Mouse (Mus musculus) CH12F3 (cell line): Measurements from ENCODE around the gene Cnfn.
"Not testable (repeated sequence)": the region's sequence is repeated elsewhere in the genome, so short reads cannot be mapped to it uniquely, and the experiment has no call there.

Experiments
- in situ Hi-C: fragments of 300-500 bp; cut with MboI; formaldehyde crosslinking; loops from 2 replicates; pipeline ENCODE4 v1.14.3; 2020; ENCODE audit warnings: low sequenced_read_pairs

Gene Cnfn

GRCm38 (mm10) chr7:25369058-25369749, at the start of gene Cnfn:
TSS of gene Cnfn (minus strand) at chr7:25369724.
- in situ Hi-C loops = no loop called here

GRCm38 (mm10) chr7:25417597-25417996, 48.1 kb upstream of the Cnfn start:
- in situ Hi-C loops = no loop called here

GRCm38 (mm10) chr7:25412833-25413441, 43.4 kb upstream of the Cnfn start, which contains the start of gene Cxcl17:
TSS of gene Cxcl17 (minus strand) at chr7:25412886.
- in situ Hi-C loops = no loop called here

GRCm38 (mm10) chr7:25411861-25412260, 42.3 kb upstream of the Cnfn start:
- in situ Hi-C loops = no loop called here

- in situ Hi-C loops = no loop called here
These were observed 41.6 kb upstream of the Cnfn start for GRCm38 (mm10) chr7:25410969-25411615.

GRCm38 (mm10) chr7:25409114-25409760, 39.7 kb upstream of the Cnfn start:
- in situ Hi-C loops = no loop called here

GRCm38 (mm10) chr7:25406468-25406867, 36.9 kb upstream of the Cnfn start:
- in situ Hi-C loops = no loop called here

GRCm38 (mm10) chr7:25402671-25403101, 33.2 kb upstream of the Cnfn start:
- in situ Hi-C loops = no loop called here

GRCm38 (mm10) chr7:25401986-25402385, 32.5 kb upstream of the Cnfn start:
- in situ Hi-C loops = no loop called here

GRCm38 (mm10) chr7:25401551-25401950, 32.0 kb upstream of the Cnfn start:
- in situ Hi-C loops = no loop called here

- in situ Hi-C loops = not testable (repeated sequence)
These were observed 29.5 kb upstream of the Cnfn start for GRCm38 (mm10) chr7:25399028-25399427.

- in situ Hi-C loops = no loop called here
These were observed 29.1 kb upstream of the Cnfn start, which contains the start of gene Lipe for GRCm38 (mm10) chr7:25398610-25399009. TSS of gene Lipe (minus strand) at chr7:25398710.

- in situ Hi-C loops = no loop called here
These were observed 27.1 kb upstream of the Cnfn start for GRCm38 (mm10) chr7:25396621-25397020.

- in situ Hi-C loops = no loop called here
These were observed 26.3 kb upstream of the Cnfn start for GRCm38 (mm10) chr7:25395558-25396521.

- in situ Hi-C loops = no loop called here
These were observed 25.6 kb upstream of the Cnfn start for GRCm38 (mm10) chr7:25395186-25395557.

GRCm38 (mm10) chr7:25394754-25395153, 25.2 kb upstream of the Cnfn start:
- in situ Hi-C loops = no loop called here

- in situ Hi-C loops = no loop called here
These were observed 24.1 kb upstream of the Cnfn start for GRCm38 (mm10) chr7:25393451-25394210.

- in situ Hi-C loops = no loop called here
These were observed 23.3 kb upstream of the Cnfn start for GRCm38 (mm10) chr7:25392851-25393250.

- in situ Hi-C loops = no loop called here
These were observed 22.4 kb upstream of the Cnfn start for GRCm38 (mm10) chr7:25391856-25392453.
